Mouse (Mus musculus) fat pad, adult 2 months (tissue): ENCODE data around the gene Myo9b.

Experiments
- DNase-seq: peaks from one replicate; pipeline ENCODE4 v3.0.0-alpha.2; 2011; ENCODE audit warnings: low read depth, low spot score; ENCODE audit errors: extremely low read depth

Gene Myo9b

GRCm38 (mm10) chr8:71358026-71358425, 85.5 kb downstream of the Myo9b start:
- no peak for DNase-seq

- DNase-seq, result no peak
Observed at GRCm38 (mm10) chr8:71366771-71367528, 94.4 kb downstream of the Myo9b start, which contains the start of gene Use1. Use1 (plus strand) TSS chr8:71366848.

DNA sequence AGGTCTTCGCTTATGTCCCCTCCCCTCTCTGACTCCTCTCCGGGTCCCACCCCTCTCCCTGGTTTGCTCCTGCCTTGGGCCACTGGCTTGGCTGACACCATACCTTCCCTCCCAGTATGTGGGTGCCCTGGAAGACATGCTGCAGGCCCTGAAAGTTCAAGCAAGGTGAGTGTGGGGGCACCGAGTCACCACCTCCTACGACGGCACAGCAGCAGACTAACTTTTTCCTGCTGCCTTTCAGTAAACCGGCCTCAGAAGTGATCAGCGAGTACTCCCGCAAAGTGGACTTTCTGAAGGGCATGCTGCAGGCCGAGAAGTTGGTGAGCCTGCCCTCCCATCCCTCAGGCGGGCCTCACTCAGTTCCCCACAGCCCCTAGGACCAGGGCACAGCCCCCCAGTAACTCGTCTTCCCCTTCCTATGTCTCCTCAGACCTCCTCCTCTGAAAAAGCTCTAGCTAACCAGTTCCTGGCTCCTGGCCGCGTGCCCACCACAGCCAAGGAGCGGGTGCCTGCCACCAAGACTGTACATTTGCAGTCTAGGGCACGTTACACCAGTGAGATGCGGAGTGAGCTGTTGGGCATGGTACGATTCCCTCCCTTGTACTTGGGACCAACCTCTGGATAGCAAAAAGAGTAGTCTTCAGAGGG, 95.1 kb downstream of the Myo9b start:
- no peak for DNase-seq

DNA sequence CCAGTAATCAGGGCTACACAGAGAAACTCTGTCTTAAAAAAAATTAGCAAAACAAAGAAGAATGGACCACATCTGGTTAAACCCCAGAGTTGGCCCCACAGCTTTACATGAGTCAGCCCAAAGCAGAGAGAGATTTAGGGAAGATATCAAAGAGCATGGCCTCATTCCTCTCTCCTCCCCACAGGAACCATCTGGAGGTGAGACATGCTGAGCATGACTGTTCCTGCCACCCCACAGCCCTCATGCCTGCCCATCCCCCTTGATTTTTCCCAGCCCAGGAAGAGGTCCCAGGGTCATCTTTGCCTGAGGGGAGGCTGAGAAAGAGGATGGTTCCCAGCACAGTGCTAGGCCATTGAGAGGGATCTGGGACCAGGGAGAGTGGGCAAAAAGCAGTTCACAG, 95.9 kb downstream of the Myo9b start:
- no peak for DNase-seq

DNA sequence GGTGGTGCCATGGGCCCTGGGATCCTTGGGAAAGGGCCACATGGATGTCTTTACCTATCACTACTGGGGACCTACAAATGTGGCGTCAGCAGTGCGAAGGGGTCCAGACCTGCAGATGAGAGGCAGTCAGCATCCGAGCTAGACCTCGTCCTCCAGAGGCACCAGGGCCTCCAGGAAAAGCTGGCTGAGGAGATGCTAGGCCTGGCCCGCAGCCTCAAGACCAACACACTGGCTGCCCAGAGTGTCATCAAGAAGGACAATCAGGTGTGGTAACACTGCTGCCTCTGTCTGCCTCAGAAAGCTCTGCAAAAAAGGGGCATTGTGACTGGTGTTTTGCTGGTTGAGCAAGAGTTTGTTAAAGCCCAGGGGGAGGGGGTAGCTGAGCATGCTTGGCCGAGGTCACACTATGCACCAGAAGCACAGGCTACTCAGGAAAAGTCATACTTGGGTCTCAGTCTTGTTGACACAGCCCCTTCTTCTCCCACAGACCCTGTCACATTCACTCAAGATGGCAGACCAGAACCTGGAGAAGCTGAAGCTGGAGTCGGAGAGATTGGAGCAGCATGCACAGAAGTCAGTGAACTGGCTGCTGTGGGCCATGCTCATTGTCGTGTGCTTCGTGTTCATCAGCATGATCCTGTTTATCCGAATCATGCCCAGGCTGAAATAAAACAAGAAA, 96.7 kb downstream of the Myo9b start:
- DNase-seq, result no peak

GRCm38 (mm10) chr8:71370711-71371235, 98.3 kb downstream of the Myo9b start:
- DNase-seq, result no peak

DNA sequence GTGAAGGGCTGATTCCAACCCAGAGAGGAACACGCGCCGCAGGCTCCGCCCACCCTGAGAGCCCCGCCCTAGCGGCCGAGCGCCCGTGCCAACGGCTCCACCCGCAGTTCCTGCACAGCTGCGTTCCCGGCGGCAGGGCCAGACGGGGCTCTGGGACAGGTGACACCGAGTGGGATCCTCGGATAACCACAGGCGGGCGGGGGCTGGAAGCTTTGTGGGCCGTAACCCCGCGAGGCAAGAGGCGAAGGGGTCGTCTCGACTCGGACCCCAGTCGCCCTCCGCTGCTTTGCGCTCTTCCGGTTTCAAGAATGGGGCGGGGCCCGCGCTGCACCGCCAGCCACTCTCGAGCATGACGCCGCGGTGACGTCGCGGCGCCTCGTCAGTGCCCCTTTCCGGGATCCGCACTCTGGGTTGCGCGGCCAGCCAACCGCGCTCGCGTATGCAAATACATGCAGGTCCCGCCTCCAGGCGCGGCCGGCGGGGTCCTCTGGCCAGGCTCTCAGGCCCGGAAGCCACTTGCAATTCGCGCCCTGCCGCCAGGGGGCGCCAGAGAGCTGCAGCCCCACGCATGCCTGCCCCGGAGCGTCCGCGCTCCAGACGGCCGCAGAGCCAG, 98.8 kb downstream of the Myo9b start, which contains the start of gene Ocel1:
TSS of gene Ocel1 (plus strand) at position 63 of the 613 bp plus-strand sequence.
- DNase-seq, result no peak

DNA sequence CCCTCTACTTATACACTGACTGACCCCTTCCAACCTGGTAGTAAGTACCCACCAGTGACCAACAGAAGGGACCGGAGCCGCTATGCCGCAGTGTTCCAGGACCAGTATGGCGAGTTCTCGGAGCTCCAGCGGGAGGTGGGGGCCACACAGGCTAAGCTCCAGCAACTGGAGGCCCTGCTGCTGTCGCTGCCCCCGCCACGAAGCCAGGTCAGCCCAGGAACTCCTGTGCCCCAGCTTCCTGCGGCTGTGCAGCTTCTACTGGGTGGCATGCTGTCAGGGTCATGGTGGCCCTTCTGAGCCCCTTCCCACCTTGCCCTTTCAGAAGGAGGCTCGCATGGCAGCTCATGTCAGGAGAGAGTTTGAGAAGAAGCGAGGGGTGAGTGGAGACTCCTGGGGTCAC, 99.9 kb downstream of the Myo9b start:
- DNase-seq, result no peak

DNA sequence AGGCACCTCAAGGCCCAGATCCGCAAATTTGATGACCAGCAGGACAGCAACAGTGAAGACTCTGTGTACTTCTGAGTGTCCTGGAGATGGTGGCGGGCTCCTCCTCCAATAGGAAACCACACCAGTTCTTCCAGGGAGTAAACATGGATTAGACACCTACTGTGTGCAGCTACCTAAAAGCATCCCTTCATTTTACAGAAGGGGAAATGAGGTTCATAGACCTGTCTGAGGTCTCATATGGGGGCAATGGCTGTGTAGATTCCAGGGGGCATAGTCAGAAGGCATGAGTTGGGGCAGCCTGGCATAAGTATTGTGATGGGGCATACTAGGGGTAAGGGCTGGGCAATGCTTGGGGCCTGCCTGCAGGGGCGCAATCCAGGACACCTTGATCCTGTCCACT, 100.5 kb downstream of the Myo9b start:
- no peak for DNase-seq

DNA sequence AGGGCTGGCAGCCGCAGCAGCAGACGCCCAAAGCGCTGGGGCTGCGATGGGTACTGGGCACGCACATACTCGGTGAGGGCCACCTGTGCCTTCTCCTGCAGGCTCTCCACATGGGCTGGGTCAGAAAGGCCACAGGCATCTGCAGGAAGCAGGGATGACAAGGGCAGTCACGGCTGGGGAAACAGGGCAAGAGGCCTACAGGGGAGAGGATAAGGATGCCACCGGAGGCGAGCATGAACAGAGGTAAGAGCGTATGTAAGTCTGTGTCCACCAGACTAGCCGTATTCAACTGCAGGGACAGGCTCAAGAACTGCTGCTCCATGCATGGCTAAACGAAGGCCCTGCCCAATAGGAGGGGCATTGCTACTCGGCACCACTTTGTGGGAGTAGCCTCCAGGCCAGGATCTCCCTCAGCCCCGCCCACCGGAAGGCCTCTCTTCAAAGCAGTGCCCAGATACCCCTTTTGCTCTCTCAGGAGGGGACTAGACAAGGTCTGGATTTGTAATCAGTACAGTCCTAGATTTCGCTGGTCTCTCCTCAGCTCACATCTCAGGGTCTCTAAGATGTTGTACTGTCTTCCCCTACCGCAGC, 102.2 kb downstream of the Myo9b start:
- no peak for DNase-seq

DNA sequence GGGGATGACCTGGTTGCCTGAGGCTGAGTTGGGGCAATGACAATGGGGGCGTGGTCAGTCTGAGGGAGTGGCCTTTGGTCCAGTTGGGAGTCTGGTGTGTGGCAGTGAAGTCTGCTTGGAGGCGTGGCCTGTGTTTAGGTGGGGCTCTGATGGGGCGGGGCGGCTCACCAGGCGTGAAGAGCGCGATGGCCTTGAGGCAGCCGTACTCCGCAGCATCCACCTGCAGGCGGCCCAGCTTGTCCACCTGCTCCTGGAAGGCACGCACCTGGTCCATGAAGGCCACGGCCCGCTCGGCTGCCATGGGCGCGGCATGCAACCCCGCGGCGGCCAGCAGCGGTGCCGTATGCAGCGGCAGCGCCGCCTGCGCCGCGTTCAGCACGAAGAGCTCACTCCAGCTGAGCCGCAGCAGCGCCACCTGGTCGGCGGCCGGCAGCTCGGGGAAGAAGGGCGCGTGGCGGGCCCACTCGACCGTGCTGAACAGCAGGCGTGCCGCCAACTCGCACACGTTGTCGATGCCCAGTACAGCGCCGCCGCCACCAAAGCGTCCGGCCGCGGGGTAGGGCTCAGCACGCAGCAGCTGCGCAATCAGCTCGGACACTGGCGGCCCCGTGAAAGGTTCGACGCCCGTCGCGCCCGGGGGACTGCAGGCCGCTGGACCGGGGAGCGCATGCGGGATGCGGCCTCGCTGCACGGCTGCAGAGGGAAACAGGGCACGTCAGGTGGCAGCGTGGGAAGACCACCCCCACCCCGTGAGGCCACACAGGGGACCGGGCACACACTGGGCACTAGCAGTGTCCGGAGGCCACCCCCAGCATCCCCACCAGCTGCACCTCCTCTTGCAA, 103.3 kb downstream of the Myo9b start:
- DNase-seq, result no peak

DNA sequence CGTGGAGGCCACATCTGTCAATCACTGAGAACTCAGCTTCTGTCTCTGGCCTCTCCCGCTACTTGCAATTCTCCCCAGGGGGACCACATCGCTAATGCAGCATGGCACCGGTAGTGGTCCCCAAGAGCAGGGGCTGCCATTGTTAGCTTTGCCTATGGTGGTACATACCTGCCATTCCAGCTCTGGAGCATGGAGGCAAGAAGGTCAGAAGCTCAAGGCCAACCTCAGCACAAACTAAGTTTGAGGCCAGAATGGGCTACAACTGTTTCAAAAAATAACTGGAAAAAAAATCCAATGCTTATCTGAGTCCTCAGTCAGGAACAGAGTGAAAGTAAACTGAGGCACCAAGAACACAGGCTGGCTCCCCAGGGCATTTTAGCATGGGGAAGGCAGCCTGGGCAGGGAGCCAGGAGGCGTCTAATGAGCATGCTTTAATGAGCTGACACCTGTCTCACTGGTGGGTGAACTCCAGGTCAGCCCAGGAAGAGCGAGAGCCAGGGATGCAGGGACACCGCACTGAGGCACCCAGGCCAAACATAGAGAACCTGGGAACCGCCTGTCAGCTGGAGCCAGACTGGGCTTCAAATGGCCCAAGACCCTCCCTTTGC, 104.0 kb downstream of the Myo9b start:
- no peak for DNase-seq

- DNase-seq, result no peak
Observed at GRCm38 (mm10) chr8:71379008-71379407, 106.5 kb downstream of the Myo9b start.

- DNase-seq, result no peak
Observed at GRCm38 (mm10) chr8:71379512-71380075, 107.1 kb downstream of the Myo9b start.

DNA sequence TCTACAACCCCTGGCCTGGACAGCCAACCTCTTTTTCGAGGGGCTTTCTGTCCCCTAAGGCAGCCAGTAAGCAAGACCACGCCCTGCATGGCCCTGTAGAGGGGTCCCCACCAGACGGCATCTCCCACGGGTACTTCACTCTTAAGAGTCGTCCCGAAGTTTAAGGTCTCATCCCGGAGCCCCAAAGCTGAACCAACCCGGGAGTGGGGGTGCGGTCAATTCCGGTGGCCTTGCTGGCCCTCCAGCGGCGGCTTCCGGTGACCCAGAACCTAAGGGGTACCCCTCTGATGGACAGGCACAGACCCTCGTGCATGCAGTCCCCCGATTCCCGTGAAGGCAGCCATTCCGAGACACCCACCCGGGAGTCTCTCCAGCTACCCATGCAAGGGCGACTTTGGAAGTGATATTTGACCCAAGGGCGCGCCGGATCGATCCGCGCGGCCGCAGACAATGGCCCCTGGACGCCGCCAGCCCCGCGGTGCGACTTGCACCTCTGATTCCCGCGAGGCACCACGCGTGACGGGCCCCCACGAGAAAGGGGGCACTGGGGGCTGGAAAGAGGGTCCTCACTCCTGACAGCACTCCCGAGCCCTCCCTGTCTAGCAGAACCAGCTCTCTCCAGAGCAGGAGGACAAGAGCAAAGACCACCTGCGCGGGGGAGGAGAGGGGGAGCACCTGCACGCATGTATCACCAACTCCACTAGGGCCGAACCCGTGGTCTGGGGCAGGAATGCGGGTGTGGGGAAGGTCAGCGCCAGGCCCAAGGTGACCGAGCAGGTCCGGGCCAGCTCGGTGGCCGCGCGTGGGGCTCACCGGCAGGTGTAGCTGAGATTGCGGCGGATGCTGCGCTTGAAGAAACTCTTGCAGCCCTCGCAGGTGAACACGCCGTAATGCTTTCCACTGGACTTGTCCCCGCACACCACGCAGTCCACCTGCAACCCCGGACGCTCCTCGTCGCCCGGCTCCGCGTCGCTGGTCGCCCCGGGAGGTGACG, 108.0 kb downstream of the Myo9b start:
- no peak for DNase-seq

GRCm38 (mm10) chr8:71381421-71381970, 109.0 kb downstream of the Myo9b start, which contains the start of gene Nr2f6:
Nr2f6 (minus strand) TSS chr8:71381960.
- no peak for DNase-seq
